Mouse (Mus musculus): ENCODE measurements around the gene Sh3bp1.
A peak's percentile ranks its signal among the peaks of the same experiment; 100 is the strongest.

Gene Sh3bp1

DNA sequence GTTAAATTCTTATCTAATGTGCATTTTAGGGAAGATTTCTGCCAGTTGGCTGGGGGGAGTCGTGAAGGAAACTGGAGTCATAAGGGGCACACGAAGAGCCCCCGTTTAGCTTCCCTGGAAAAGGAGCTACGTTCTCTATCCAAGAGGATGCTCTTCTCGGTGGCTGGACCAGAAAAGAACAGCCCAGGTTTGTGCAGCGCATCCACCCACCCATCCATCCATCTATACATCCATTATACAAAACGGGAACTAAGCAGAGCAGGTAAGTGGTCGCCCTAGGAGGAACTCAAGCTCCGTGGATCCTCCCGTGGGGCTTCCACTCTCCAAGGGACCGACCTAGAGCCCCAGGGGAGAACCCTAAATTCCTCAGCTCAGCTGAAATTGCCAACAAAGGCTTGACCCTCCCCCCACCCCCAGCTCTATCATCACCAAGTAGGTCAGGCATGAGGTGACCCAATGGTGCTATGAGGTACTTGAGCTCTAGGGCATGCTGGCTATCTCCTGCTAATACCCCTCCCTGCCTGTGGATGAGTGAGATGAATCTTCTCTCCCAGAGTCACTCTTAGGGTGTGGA, 48.7 kb downstream of the Sh3bp1 start:
- DNase-seq: no peak

DNA sequence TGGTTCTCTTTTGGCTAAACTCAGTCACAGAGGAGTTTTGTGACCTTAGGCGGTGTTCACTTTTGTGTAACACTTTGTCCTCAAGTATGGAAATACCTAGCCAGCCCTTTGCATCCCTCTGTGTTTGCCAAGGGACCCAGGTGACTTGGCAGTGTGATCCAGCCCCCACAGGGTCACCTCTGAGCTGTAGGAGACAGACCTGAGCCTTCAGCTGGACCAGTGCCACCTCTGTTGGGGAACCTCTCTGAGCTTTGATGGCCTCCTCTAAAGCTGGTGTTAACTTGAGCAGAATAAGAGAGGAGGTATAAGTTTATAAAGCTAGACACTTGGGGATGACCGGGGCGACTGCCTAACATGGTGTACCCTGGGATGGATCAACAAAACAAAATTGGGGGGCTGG, 49.3 kb downstream of the Sh3bp1 start:
- DNase-seq: peak; percentile 40 to 61

DNA sequence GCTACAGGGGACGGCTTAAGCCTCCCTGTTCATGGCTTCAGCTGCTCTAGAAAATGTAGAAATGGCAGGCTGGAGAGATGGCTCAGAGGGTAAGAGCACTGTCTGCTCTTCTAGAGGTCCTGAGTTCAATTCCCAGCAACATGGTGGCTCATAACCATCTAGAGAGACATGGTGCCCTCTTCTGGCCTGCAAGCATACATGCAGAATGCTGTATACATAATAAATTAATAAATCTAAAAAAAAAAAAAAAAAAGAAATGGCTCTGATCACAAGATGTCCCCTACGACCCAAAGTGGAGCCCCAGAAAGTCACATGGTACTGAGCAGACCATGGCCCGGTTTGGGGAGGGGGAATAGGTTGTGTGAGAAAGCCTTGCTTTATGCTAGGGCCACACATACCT, 56.1 kb downstream of the Sh3bp1 start:
- no peak for DNase-seq

DNA sequence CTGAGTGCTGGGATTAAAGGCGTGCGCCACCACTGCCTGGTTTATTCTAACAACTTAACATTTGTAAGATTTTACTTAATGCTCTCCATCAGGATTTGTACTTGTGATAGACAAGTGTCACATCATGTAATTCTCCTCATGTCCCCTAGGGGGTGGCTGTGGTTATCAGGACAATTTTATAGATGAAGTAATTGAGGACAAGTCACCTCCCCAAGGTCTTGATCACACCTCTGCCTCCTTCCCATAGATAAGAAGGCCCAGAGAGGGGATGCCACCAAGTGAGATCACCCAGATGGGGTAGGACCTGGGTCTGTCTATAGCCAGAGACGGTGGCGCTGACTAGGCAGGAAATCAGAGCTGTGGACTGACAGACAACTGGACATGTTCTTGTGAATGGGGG, 56.8 kb downstream of the Sh3bp1 start:
- DNase-seq: peak in 1 of 2 experiments; percentile 43

DNA sequence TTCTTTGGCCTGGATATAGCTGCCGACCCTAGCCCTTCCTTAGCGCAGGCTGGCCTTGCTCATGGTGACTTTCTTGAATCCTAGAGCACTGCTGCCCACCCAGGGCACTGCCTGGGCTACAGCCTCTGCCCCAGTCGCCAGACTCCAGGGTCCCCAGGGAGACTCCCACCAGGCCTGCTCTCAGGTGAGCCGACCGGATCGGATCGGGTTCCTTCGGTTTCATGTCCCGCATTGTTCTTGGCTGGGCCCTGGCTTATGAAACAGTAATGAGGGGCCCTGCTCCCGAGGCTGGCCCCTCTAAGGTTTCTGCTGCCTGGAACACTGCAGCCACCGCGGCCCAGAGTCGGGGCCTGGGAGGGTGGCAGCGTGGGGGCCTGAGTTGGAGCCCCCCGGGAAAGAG, 57.5 kb downstream of the Sh3bp1 start:
- DNase-seq: no peak

DNA sequence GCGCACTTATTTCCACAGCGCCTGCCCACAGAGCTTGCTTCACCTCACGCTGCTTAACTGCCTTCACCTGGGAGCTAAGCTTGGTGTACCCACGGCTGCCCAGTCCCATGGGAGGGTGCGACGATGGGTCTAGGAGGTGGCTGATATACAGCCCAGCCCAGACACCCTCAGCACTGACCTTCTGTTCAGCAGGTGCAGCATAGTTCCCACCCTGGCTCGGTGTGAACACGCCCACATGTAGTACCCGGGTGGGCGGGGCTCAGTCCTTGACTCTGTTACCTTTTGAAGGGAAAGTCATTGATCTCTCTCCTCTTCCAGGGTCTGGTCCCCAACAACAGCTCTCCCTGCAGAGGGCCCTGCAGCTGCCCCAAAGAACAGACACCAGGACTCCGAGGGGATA, 60.0 kb downstream of the Sh3bp1 start:
- no peak for DNase-seq

DNA sequence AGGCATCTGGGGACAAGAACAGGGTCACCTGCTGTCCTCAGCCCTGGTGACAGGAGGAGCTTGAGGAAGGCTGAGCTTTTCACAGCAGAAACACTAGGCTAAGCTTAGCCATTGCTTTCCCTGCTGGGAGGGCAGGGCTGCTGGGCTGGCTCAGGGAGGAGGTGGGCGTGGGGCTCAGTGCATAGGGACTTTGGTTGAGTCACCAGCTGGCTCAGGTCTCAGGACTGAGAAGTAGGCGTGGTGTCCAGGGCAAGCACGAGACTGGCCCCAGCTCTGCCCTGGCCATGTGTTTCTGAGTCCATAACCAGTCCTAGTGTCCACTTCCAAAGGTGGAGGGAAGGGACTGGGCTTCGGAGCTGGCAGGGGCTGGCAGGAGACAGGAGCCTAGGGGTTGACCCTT, 60.5 kb downstream of the Sh3bp1 start:
- DNase-seq: no peak
